Mouse (Mus musculus): ENCODE results near the gene Smim17. TPM values are rescaled to one million over a fixed set of nuclear protein-coding genes. Genes with fewer than 3 reads are reported as not detected.
A peak's percentile ranks its signal among the peaks of the same experiment; 100 is the strongest.
"Not testable (repeated sequence)": the region's sequence is repeated elsewhere in the genome, so short reads cannot be mapped to it uniquely, and the experiment has no call there.

The Smim17 gene
- total RNA-seq (2021), result 10 to 100 TPM; 20.3 to 21.6 TPM
- long read RNA-seq, transcript Smim17-202 (4 exons, 3,197 nt), result major isoform, 5 of 11 reads
- long read RNA-seq, partial matches to known transcripts, result 2 of 11 reads
- long read RNA-seq, other reads (novel, unspliced or antisense), result 4 of 11 reads

- DNase-seq (ENCODE audit: low spot score in 2 of 2), result peak; percentile 74 to 84
Observed at GRCm38 (mm10) chr7:6397996-6398975, at the start of gene Smim17. Gene Smim17, plus strand, starts transcription at chr7:6398715.

GRCm38 (mm10) chr7:6358121-6358520 lies 40.4 kb upstream of the Smim17 start:
- no peak for DNase-seq (ENCODE audit: low spot score in 2 of 2)

GRCm38 (mm10) chr7:6358937-6359590 lies 39.5 kb upstream of the Smim17 start:
- DNase-seq (ENCODE audit: low spot score in 2 of 2), result peak in 1 of 2 experiments; percentile 46

GRCm38 (mm10) chr7:6360477-6361060 lies 37.9 kb upstream of the Smim17 start:
- DNase-seq (ENCODE audit: low spot score in 2 of 2), result no peak

- no peak for DNase-seq (ENCODE audit: low spot score in 2 of 2)
Observed at GRCm38 (mm10) chr7:6361756-6362155, 36.8 kb upstream of the Smim17 start.

GRCm38 (mm10) chr7:6362268-6363046 lies 36.1 kb upstream of the Smim17 start:
- DNase-seq (ENCODE audit: low spot score in 2 of 2), result peak; percentile 99

- peak in 1 of 2 experiments; percentile 92 for DNase-seq (ENCODE audit: low spot score in 2 of 2)
Observed at GRCm38 (mm10) chr7:6363047-6363488, 35.4 kb upstream of the Smim17 start, which contains the start of gene Zfp78. Gene Zfp78, plus strand, starts transcription at chr7:6363280.

- DNase-seq (ENCODE audit: low spot score in 2 of 2), result no peak
Observed at GRCm38 (mm10) chr7:6364761-6365160, 33.8 kb upstream of the Smim17 start.

- no peak for DNase-seq (ENCODE audit: low spot score in 2 of 2)
Observed at GRCm38 (mm10) chr7:6367185-6367584, 31.3 kb upstream of the Smim17 start.

GRCm38 (mm10) chr7:6368146-6368545 lies 30.4 kb upstream of the Smim17 start:
- not testable (repeated sequence) for DNase-seq (ENCODE audit: low spot score in 2 of 2)

GRCm38 (mm10) chr7:6369460-6369859 lies 29.1 kb upstream of the Smim17 start:
- no peak for DNase-seq (ENCODE audit: low spot score in 2 of 2)

GRCm38 (mm10) chr7:6372993-6373392 lies 25.5 kb upstream of the Smim17 start:
- no peak for DNase-seq (ENCODE audit: low spot score in 2 of 2)

- peak; percentile 40 to 78 for DNase-seq (ENCODE audit: low spot score in 2 of 2)
Observed at GRCm38 (mm10) chr7:6378441-6378840, 20.1 kb upstream of the Smim17 start.

GRCm38 (mm10) chr7:6381431-6381830 lies 17.1 kb upstream of the Smim17 start:
- no peak for DNase-seq (ENCODE audit: low spot score in 2 of 2)

- peak; percentile 85 to 92 for DNase-seq (ENCODE audit: low spot score in 2 of 2)
Observed at GRCm38 (mm10) chr7:6383044-6383455, 15.5 kb upstream of the Smim17 start, which contains the start of gene Zfp28. Gene Zfp28, plus strand, starts transcription at chr7:6383295.

GRCm38 (mm10) chr7:6384011-6384410 lies 14.5 kb upstream of the Smim17 start:
- no peak for DNase-seq (ENCODE audit: low spot score in 2 of 2)

- peak; percentile 38 to 72 for DNase-seq (ENCODE audit: low spot score in 2 of 2)
Observed at GRCm38 (mm10) chr7:6386995-6387394, 11.5 kb upstream of the Smim17 start.

GRCm38 (mm10) chr7:6388971-6389370 lies 9.5 kb upstream of the Smim17 start:
- no peak for DNase-seq (ENCODE audit: low spot score in 2 of 2)

GRCm38 (mm10) chr7:6389449-6389848 lies 9.1 kb upstream of the Smim17 start:
- no peak for DNase-seq (ENCODE audit: low spot score in 2 of 2)

GRCm38 (mm10) chr7:6410043-6410442 lies 11.5 kb downstream of the Smim17 start, which contains the start of gene Gm20715:
Gene Gm20715, plus strand, starts transcription at chr7:6410277.
- DNase-seq (ENCODE audit: low spot score in 2 of 2), result peak; percentile 25 to 80

Measured in layer of hippocampus, adult 18-20 months (tissue).